ENCODE assay signal across 30 mouse cellular contexts in the genomic region with DNA sequence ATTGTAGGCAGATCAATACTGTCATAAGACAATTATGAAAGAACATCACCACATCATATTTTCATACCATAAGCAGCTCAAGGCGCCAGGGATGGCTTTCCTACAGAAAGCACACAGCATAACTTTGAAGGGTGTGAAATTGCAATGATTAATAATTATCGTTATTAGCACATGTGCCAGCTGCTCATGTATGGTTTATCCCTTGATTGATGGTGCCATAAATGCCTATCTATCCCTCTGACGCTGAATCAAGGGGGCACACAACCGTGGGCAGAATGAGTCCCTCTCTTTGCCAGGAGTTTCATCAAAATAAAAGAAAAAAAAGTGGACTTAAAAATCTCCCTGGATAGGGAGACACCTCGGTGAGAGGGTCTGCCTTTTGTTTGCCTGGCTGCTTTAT. TPM values are rescaled to one million over a fixed set of nuclear protein-coding genes. Genes with fewer than 3 reads are reported as not detected.
DNase-seq lines count a peak whose midpoint lies in the region; ATAC-seq and TF ChIP-seq lines count a peak whose summit lies in the region.
"Had no signal": no experiment of that assay in that cellular context is flagged by ENCODE, and none has a peak within 500 bp of the region (broad histone marks: within the 10 kb centered on the region; RNA-seq: fewer than 3 reads in every experiment).

No protein-coding gene starts in this region.

- no peaks in the 10 kb centered on the region for H3K27me3 ChIP-seq in heart, embryonic 11.5 days (ENCODE audit: control insufficient read depth, insufficient read depth, low read length)
- H3K27me3 ChIP-seq in hindbrain, embryonic 13.5 days, result peaks cover 49% of the 10 kb centered on the region
- H3K27me3 ChIP-seq in hindbrain, postnatal 0 days (ENCODE audit: insufficient read depth, low read length), result no peaks in the 10 kb centered on the region
- peaks cover 23% of the 10 kb centered on the region; the same call in 1 of the 2 replicates for H3K27me3 ChIP-seq in hindbrain, embryonic 14.5 days (ENCODE audit: control insufficient read depth, insufficient read depth, low read length)
- no peaks in the 10 kb centered on the region for H3K27me3 ChIP-seq in limb, embryonic 12.5 days
- H3K27me3 ChIP-seq: embryonic facial prominence, embryonic 12.5 days; embryonic facial prominence, embryonic 15.5 days; heart, embryonic 13.5 days had no signal

- H3K4me3 ChIP-seq in heart, embryonic 11.5 days (ENCODE audit: low read depth, low read length), result no peak overlapping the region
- H3K4me3 ChIP-seq in hindbrain, embryonic 13.5 days, result no peak overlapping the region
- no peak overlapping the region for H3K4me3 ChIP-seq in hindbrain, postnatal 0 days (ENCODE audit: low read length)
- H3K4me3 ChIP-seq in hindbrain, embryonic 14.5 days (replicated peaks; ENCODE audit: low read length), result no peak overlapping the region
- no peak overlapping the region for H3K4me3 ChIP-seq in limb, embryonic 12.5 days (replicated peaks)
- H3K4me3 ChIP-seq: embryonic facial prominence, embryonic 12.5 days; embryonic facial prominence, embryonic 15.5 days; gastrocnemius, adult 2 months; heart, embryonic 13.5 days had no signal

- no peak overlapping the region for H3K27ac ChIP-seq in heart, embryonic 11.5 days (ENCODE audit: low read depth, low read length)
- no peak overlapping the region for H3K27ac ChIP-seq in hindbrain, embryonic 13.5 days
- H3K27ac ChIP-seq in hindbrain, postnatal 0 days, result no peak overlapping the region
- H3K27ac ChIP-seq in hindbrain, embryonic 14.5 days, result no peak overlapping the region
- H3K27ac ChIP-seq in limb, embryonic 12.5 days, result no peak overlapping the region
- H3K27ac ChIP-seq: embryonic facial prominence, embryonic 12.5 days; embryonic facial prominence, embryonic 15.5 days; gastrocnemius, adult 2 months; heart, embryonic 13.5 days had no signal

- no peak for TF ChIP-seq CTCF in hindbrain, postnatal 0 days (IDR thresholded peaks at IDR 0.05; ENCODE audit: low read depth)

- DNase-seq in heart, adult 11 months, result peak; percentile 55
- DNase-seq in hindbrain, postnatal 0 days (ENCODE audit: low spot score), result no peak
- DNase-seq in hindbrain, embryonic 14.5 days (ENCODE audit: low spot score), result no peak
- no peak for DNase-seq in urinary bladder, adult 18-20 months (ENCODE audit: low spot score in 2 of 2)
- no peak for DNase-seq in kidney, postnatal 4 days
- DNase-seq: adrenal gland, postnatal 10 days; adrenal gland, postnatal 36 days; cerebellum, adult 11 months; cerebellum, adult 2 months; cerebellum, adult 9-11 months; cerebellum, postnatal 25 days; forebrain, postnatal 0 days; gastrocnemius, adult 2 months; gastrocnemius, postnatal 14 days; heart, adult 18-20 months; heart, postnatal 14 days; heart, postnatal 4 days had no signal

- no peak overlapping the region for H3K9ac ChIP-seq in heart, embryonic 11.5 days (ENCODE audit: low read depth, low read length)
- no peak overlapping the region for H3K9ac ChIP-seq in hindbrain, embryonic 13.5 days
- no peak overlapping the region for H3K9ac ChIP-seq in hindbrain, postnatal 0 days (replicated peaks; ENCODE audit: low read length)
- no peak overlapping the region for H3K9ac ChIP-seq in hindbrain, embryonic 14.5 days
- no peak overlapping the region for H3K9ac ChIP-seq in limb, embryonic 12.5 days (replicated peaks)
- H3K9ac ChIP-seq: embryonic facial prominence, embryonic 12.5 days; embryonic facial prominence, embryonic 15.5 days; forebrain, postnatal 0 days; heart, embryonic 13.5 days had no signal

- H3K4me2 ChIP-seq in heart, embryonic 11.5 days, result no peak overlapping the region
- no peak overlapping the region for H3K4me2 ChIP-seq in hindbrain, embryonic 13.5 days
- H3K4me2 ChIP-seq in hindbrain, postnatal 0 days (ENCODE audit: low read depth, low read length), result no peak overlapping the region
- no peak overlapping the region for H3K4me2 ChIP-seq in hindbrain, embryonic 14.5 days (replicated peaks)
- no peak overlapping the region for H3K4me2 ChIP-seq in limb, embryonic 12.5 days
- H3K4me2 ChIP-seq: embryonic facial prominence, embryonic 12.5 days; embryonic facial prominence, embryonic 15.5 days; heart, embryonic 13.5 days had no signal

- 57% methylated on average over 5 of the region's 5 CpGs for WGBS in heart, embryonic 11.5 days (ENCODE audit: insufficient replicate concordance)
- 45% methylated on average over 5 of the region's 5 CpGs for WGBS in hindbrain, embryonic 13.5 days
- WGBS in hindbrain, postnatal 0 days, result 26% methylated on average over 5 of the region's 5 CpGs
- WGBS in hindbrain, embryonic 14.5 days, result 33% methylated on average over 5 of the region's 5 CpGs
- WGBS in limb, embryonic 12.5 days, result 12% methylated on average over 5 of the region's 5 CpGs

- H3K36me3 ChIP-seq in heart, embryonic 11.5 days (ENCODE audit: control insufficient read depth, insufficient read depth, low read length), result no peaks in the 10 kb centered on the region
- no peaks in the 10 kb centered on the region for H3K36me3 ChIP-seq in hindbrain, embryonic 13.5 days
- no peaks in the 10 kb centered on the region for H3K36me3 ChIP-seq in hindbrain, postnatal 0 days (ENCODE audit: insufficient read depth, low read length)
- no peaks in the 10 kb centered on the region for H3K36me3 ChIP-seq in hindbrain, embryonic 14.5 days (replicated peaks; ENCODE audit: control insufficient read depth, insufficient read depth)
- H3K36me3 ChIP-seq in limb, embryonic 12.5 days, result no peaks in the 10 kb centered on the region
- H3K36me3 ChIP-seq: embryonic facial prominence, embryonic 12.5 days; embryonic facial prominence, embryonic 15.5 days; heart, embryonic 13.5 days had no signal

- no peaks in the 10 kb centered on the region for H3K4me1 ChIP-seq in heart, embryonic 11.5 days (ENCODE audit: control insufficient read depth, insufficient read depth, low read length)
- peaks cover 9% of the 10 kb centered on the region for H3K4me1 ChIP-seq in hindbrain, embryonic 13.5 days (replicated peaks)
- H3K4me1 ChIP-seq in hindbrain, postnatal 0 days (ENCODE audit: insufficient read depth, low read length), result no peaks in the 10 kb centered on the region
- H3K4me1 ChIP-seq in hindbrain, embryonic 14.5 days (replicated peaks; ENCODE audit: control insufficient read depth, insufficient read depth, low read length), result no peaks in the 10 kb centered on the region
- peaks cover 5% of the 10 kb centered on the region; the same call in 1 of the 2 replicates for H3K4me1 ChIP-seq in limb, embryonic 12.5 days (replicated peaks)
- H3K4me1 ChIP-seq: embryonic facial prominence, embryonic 12.5 days; embryonic facial prominence, embryonic 15.5 days; heart, embryonic 13.5 days had no signal

- H3K9me3 ChIP-seq in heart, embryonic 11.5 days (replicated peaks; ENCODE audit: control insufficient read depth, low read length), result 0 out of 2 replicates have a peak, but pooled peaks cover under 1% of the 10 kb centered on the region
- no peaks in the 10 kb centered on the region for H3K9me3 ChIP-seq in hindbrain, embryonic 13.5 days
- H3K9me3 ChIP-seq in hindbrain, postnatal 0 days (ENCODE audit: low read length), result no peaks in the 10 kb centered on the region
- no peaks in the 10 kb centered on the region for H3K9me3 ChIP-seq in hindbrain, embryonic 14.5 days (ENCODE audit: control insufficient read depth, low read length)
- H3K9me3 ChIP-seq in limb, embryonic 12.5 days, result 0 out of 2 replicates have a peak, but pooled peaks cover 3% of the 10 kb centered on the region
- H3K9me3 ChIP-seq: embryonic facial prominence, embryonic 12.5 days; embryonic facial prominence, embryonic 15.5 days; heart, embryonic 13.5 days had no signal

- no peak for ATAC-seq in heart, embryonic 11.5 days (replicated peaks; ENCODE audit: insufficient number of reproducible peaks, low FRiP score, low TSS enrichment)
- 0 out of 2 replicates have a peak, but pooled peaks have one; percentile 36 for ATAC-seq in hindbrain, embryonic 13.5 days (ENCODE audit: low FRiP score)
- no peak for ATAC-seq in hindbrain, postnatal 0 days
- peak; percentile 51; the same call in 1 of the 2 replicates for ATAC-seq in hindbrain, embryonic 14.5 days (ENCODE audit: low FRiP score)
- ATAC-seq in limb, embryonic 12.5 days (ENCODE audit: insufficient number of reproducible peaks, insufficient read depth, low FRiP score, low TSS enrichment, low read depth), result peak; percentile 6; the same call in 1 of the 2 replicates
- ATAC-seq: activated CD4-positive, CD25-positive, alpha-beta regulatory T cell, adult 4 months; forebrain, embryonic 14.5 days; forebrain, postnatal 0 days; intestine, postnatal 0 days had no signal

RNA-seq across cellular contexts. Expression of a gene that starts 58.5 kb away (rescaled TPM):
- polyA plus RNA-seq in heart, embryonic 11.5 days (2014; fragmentation: Nextera tagmentation; extraction: Ambion mirVana), result 0.11 TPM in 1 of 2 replicates, not detected in the other
- 14.5 and 29.9 TPM in 2 replicates for polyA plus RNA-seq in hindbrain, embryonic 13.5 days (2015; fragmentation: Nextera tagmentation; extraction: Ambion mirVana)
- 1.3 TPM in 1 of 2 replicates, not detected in the other for total RNA-seq in hindbrain, postnatal 0 days (2014; rRNA removed)
- polyA plus RNA-seq in hindbrain, postnatal 0 days (2015; fragmentation: Nextera tagmentation; extraction: Ambion mirVana), result 1.8 and 1.9 TPM in 2 replicates
- polyA plus RNA-seq in hindbrain, embryonic 14.5 days (2014; fragmentation: Nextera tagmentation; extraction: Ambion mirVana), result 9.2 and 11.1 TPM in 2 replicates
- not detected in 2 replicates for polyA plus RNA-seq in limb, embryonic 12.5 days (2016; fragmentation: Nextera tagmentation; extraction: Ambion mirVana)
- total RNA-seq: adrenal gland, postnatal 10 days; adrenal gland, postnatal 36 days; common myeloid progenitor, adult 5-6 weeks; forebrain, postnatal 0 days; gastrocnemius, adult 2 months; gastrocnemius, postnatal 14 days; gastrocnemius, postnatal 4 days; heart, adult 18-20 months; heart, postnatal 4 days had no signal
- polyA plus RNA-seq: activated CD4-positive, CD25-positive, alpha-beta regulatory T cell, adult 4 months; embryonic facial prominence, embryonic 15.5 days; frontal cortex, adult 2 months; heart, embryonic 13.5 days; heart, embryonic 16.5 days; intestine, postnatal 0 days had no signal

Comparison
In these comparisons a context has a peak if more than half of its experiments do, and no peak if none do; other contexts are left out.
1. ATAC-seq: peak in hindbrain, embryonic 13.5 days (single experiment), hindbrain, embryonic 14.5 days (single experiment) and limb, embryonic 12.5 days (single experiment); none in heart, embryonic 11.5 days (single experiment) and hindbrain, postnatal 0 days (single experiment).